Mouse (Mus musculus): ENCODE results near the gene Rpl13a.
"Not testable (repeated sequence)": the region's sequence is repeated elsewhere in the genome, so short reads cannot be mapped to it uniquely, and the experiment has no call there.

Rpl13a gene

DNA sequence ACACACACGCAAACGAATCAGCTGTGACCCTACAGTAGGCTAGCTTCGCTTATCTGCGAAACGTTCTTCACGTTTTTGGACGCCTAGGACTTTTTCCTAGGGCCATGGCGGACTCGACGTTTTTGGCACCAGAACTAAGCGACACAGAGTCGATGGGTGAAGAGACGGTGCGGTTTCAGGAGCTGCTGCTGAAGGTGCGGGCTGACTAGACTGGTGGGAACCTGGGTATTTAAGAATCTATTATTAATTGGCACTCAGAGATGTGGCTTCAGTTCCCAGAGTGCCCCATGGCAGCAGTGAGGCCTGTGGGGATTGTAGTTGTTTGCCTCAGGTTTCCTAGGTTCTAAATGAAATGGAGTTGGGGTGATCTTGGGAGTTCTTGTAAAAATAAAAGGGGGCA is 27.6 kb upstream of the Rpl13a start:
- no peak for DNase-seq

DNA sequence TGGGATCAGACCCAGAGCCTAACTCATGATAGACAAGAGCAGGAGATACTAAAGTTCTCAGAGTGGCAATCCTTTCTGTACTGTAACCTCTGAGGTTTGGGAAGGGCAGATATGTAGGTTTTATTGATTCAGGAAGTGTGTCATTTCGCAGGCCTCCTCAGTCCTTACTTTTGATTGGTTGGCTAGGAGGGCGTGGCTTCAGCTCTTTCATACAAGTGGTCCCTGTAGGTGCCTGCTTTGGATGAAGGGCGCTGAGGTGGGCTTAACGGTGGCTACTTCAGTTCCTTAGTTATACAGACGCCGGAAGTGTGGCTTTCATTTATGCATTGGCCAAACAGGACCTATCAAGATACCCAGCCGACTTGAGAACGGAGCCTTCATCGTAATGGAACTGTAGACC is 27.0 kb upstream of the Rpl13a start:
- no peak for DNase-seq

DNA sequence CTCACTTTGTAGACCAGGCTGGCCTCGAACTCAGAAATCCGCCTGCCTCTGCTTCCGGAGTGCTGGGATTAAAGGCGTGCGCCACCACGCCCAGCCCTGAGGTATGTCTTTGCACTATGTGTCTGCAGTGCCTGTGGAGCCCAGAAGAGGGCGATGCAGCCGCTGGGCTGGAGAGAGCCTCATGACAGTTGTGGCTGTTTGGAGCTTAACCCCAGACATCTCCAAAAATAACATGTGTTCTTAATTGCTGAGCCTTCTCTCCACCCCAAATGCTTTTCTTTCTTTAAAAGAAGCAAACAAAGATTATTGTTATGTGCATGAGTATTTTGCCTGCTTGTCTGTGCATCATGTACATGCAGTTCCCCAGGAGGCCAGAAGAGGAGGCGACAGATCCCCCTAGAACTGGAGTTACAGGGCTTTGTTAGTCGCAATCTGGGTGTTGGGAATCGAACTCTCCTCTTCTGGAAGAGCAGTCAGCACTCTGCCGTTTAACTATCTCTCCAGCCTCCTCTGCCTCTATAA is 26.5 kb upstream of the Rpl13a start:
- DNase-seq, result peak; percentile 59

- peak; percentile 97 for DNase-seq
Observed at GRCm38 (mm10) chr7:45154096-45154992, 25.8 kb upstream of the Rpl13a start, which contains the start of the genes Pih1d1 and Aldh16a1. Gene Pih1d1, plus strand, starts transcription at chr7:45154303. Gene Aldh16a1, minus strand, starts transcription at chr7:45154584.

DNA sequence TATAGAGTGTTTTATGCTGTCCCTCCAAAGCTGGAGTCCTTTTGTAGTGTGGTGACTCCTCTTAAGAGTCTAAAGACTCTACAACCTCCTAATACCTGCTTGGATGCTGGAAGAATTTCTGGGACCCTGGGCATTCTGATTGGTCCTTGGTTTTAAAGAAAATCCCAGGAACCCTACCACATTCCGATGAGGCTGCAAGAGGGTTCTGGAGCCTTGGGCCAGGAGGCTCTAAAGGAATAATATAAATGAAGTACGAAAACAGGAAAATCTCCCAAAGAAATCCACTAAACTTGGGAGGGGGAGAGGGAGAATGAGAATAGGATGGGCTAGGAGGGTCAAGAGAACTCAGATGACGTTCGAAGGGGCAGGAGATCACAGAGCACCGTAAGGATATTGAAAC is 25.0 kb upstream of the Rpl13a start:
- DNase-seq, result no peak

DNA sequence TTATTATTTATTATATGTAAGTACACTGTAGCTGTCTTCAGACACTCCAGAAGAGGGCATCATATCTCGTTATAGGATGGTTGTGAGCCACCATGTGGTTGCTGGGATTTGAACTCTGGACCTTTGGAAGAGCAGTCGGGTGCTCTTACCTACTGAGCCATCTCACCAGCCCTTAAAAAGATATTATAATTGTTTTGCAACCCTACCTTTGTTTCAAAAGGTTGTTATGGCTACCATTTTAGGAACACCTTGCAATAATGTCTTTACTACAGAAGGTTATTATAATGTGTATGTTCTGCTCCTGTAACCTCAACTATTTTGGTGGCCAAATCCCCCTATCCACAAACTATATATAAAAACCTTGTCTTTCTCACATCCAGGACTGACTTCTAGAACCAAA is 24.5 kb upstream of the Rpl13a start:
- DNase-seq, result not testable (repeated sequence)

DNA sequence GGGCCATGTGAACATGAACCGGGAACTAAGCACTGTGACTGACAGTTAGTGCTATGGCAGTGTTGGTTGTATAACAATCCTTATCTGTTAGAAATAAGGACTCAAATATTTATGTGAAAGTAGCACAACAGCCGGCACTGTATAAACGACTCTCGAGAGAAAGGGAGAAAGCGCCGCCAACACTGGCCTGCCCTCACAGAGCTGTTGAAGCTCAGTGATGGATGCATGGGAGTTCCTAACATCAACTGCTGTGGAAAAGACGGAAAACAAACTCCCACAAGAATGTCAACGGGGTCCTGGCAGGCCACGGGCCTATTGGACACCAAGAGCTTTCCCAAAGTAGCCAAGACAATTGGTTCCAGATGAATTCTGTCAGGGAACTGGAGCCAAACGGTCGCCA is 22.7 kb upstream of the Rpl13a start:
- DNase-seq, result peak; percentile 59

- no peak for DNase-seq
Observed at GRCm38 (mm10) chr7:45150321-45150720, 21.8 kb upstream of the Rpl13a start.

DNA sequence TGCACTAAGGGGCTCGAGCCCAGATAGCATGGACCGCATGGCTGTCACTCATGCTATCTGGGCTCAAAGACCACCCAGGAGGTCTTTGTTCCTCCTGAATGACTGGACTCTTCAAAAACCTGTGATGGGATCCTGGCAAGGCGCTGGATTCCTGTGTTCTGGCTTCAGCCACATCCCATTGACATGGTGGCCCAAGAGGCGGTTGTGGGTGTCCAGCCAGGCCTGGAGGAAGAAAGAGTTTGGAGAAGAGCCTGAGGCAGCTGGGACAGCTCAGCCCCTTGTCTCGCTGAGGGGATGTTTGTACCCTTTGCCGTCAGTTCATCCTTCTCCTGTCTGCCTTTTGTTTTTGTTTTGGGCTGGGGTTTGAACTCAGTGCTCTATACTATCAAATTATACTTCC is 21.0 kb upstream of the Rpl13a start:
- no peak for DNase-seq

GRCm38 (mm10) chr7:45148534-45149098 is 20.1 kb upstream of the Rpl13a start:
- DNase-seq, result no peak

DNA sequence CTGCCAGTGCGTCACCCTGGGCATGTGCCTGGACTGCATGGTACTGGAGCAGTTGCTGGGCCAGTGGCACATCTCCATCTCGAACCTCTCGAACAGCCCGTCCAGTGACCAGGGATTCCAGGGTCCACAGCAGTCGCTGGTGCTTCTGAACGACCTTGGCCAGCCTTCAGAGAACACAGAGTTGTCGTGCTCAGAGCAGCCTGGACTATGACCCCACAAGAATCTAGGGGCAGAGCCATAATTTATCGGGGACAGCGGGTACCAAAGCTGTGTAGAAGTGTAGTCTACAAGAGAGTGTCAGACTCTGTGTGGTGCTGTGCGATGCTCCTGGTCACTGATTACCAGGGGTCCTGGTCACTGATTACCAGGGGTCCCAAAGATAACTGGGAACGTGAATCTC is 19.3 kb upstream of the Rpl13a start:
- peak; percentile 66 for DNase-seq

DNA sequence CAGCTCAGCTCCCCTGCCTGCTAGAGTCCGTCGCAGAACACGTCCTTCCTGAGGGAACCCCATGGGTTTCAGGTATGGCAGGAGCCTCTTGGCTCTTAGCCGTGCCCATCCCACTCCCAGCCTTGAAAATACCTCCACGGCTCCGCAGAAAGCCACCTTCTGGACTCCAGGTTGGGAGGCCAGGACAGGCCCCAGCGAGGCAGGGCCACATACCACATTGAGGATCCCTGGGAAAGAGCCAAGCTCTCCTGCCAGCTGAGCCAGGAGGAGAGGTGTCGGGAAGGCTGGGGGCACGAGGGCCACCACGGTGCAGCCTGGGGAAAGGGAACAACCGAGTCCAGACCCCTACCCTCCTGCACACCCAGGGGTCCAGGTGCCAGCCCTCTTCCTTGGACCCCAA is 18.7 kb upstream of the Rpl13a start:
- DNase-seq, result peak; percentile 62

- no peak for DNase-seq
Observed at GRCm38 (mm10) chr7:45145460-45145859, 16.9 kb upstream of the Rpl13a start.

- DNase-seq, result no peak
Observed at GRCm38 (mm10) chr7:45144368-45145174, 16.0 kb upstream of the Rpl13a start.

- no peak for DNase-seq
Observed at GRCm38 (mm10) chr7:45141914-45142313, 13.4 kb upstream of the Rpl13a start.

GRCm38 (mm10) chr7:45141319-45141718 is 12.8 kb upstream of the Rpl13a start:
- DNase-seq, result no peak

- DNase-seq, result no peak
Observed at GRCm38 (mm10) chr7:45139904-45140723, 11.6 kb upstream of the Rpl13a start.

- DNase-seq, result no peak
Observed at GRCm38 (mm10) chr7:45138403-45138802, 9.8 kb upstream of the Rpl13a start.

- DNase-seq, result no peak
Observed at GRCm38 (mm10) chr7:45137171-45138006, 8.8 kb upstream of the Rpl13a start.

GRCm38 (mm10) chr7:45135993-45136567 is 7.5 kb upstream of the Rpl13a start, which contains the start of the genes Gm45713 and Flt3l:
Gene Gm45713, minus strand, starts transcription at chr7:45136231.
Gene Flt3l, minus strand, starts transcription at chr7:45136432.
- DNase-seq, result peak; percentile 89

DNA sequence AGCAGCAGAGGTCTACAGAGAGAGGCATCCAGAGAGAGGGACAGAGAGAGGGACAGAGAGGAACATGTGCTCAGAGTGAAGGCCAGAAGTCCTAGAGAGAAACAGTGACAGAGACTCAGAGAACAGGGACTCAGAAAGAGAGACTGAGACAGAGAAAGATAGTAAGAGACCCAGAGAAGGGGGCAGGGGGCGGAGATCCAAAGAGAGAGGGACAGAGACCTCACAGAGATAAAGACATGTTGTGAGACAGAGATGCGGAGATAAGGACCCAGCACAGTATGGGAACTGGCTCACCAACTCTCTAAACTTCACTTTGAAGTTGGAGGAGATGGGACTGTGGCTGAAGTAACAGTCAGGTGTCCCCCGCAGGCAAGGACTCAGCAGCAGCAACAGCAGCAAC is 6.8 kb upstream of the Rpl13a start:
- DNase-seq, result no peak
